Mouse (Mus musculus) gastrocnemius, postnatal 4 days (tissue): Measurements from ENCODE around the gene Gpr1. TPM values are rescaled to one million over a fixed set of nuclear protein-coding genes. Genes with fewer than 3 reads are reported as not detected.

Experiments used
- DNase-seq, 2 experiments: peaks; one replicate each; pipeline ENCODE4 v3.0.0; 2021 to 2022; ENCODE audit warnings: low spot score in 2 of 2, mixed read lengths in 2 of 2
- long read RNA-seq, 2 experiments: library from polyadenylated mRNA; stranded (forward); transcript quantifications; one replicate each; pipeline ENCODE4 v2.0.0; 2021
- total RNA-seq, 2 experiments: library from RNA; stranded (reverse); gene quantifications; 2 replicates each; pipeline ENCODE4 v1.2.3; 2021

Gpr1 gene
- under 1 TPM; 0.57 to 0.59 TPM for total RNA-seq
- long read RNA-seq, experiment 1, partial matches to known transcripts = 0 of 1 reads
- long read RNA-seq, experiment 1, other reads (novel, unspliced or antisense) = 1 of 1 reads
- long read RNA-seq, experiment 2 = 0 reads

DNA sequence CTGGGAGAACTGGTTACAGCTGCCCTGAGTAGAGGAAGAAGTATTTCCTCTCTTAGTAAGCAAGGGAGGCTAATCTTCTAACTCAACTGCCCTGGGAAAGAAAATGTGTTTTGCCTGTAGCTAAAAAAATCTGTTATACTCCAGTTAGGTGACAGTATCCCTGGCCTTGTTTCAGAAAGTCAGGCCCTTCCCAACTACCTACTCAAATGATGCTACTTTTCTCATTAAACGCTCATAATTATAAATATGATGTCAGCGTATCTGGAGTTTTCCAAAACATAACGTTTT is at the start of gene Gpr1:
Gene Gpr1 (minus strand): TSS at position 273 of the 288 bp plus-strand sequence.
- DNase-seq = no peak

DNA sequence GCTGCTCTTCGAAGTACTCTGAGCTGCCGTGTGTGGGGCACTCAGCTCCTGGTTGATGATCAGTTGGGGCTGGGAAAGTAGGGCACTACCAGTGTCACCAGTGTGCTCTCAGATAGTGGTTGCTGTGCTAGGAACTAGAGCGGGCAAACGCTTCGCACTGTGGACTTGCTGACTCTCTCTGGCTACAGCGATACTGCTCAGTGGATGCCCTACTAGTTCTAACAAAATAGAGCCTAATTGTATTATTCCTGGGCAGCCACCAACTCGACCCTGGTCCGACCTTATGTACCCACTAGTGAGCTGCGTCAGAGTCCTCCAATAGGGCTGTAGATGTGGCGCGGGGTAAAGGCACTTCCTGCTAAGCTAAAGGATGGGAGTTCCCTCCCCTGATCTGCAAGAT is 49.3 kb upstream of the Gpr1 start:
- DNase-seq = no peak

DNA sequence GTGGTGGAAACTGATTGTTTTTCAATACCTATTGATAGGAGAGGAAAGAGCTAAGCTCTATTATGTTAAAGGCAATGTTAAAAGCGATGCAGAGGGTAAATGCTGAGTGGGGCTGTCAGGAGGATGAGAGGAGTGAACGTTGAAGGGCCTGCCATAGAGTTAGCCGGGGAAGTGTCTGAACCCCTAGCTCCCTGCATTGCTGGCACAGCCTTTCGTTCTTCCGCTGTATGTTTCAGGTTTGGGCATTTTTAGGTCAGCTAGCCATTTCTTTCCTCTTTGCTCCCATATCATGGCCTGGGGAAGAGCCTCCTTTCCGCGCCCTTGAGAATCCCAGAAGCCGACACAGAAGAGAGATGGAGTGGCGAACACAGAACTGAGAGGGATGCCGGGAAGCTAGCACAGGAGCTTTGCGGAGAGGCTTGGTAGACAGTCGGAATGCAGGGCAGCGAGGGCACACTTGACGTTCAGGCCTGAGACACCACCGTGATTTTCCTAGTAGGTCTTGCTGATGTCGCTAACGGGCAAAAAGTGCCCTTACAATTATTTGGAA is 46.8 kb upstream of the Gpr1 start:
- peak in 1 of 2 experiments; percentile 7 for DNase-seq

DNA sequence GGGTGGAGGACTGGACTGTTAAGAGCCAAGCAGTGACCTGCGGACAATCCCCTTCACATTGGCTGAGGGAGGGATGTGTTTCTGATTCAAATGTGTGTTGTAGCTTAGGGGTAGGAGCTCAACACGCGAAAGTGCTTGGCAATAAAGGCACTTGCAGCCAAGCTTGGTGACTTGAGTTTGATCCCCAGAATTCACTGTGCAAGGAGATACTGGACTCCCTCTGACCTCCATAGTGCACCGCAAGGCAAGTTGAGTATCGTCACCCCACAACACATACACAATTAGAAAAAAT is 46.3 kb upstream of the Gpr1 start:
- peak in 1 of 2 experiments; percentile 4 for DNase-seq

DNA sequence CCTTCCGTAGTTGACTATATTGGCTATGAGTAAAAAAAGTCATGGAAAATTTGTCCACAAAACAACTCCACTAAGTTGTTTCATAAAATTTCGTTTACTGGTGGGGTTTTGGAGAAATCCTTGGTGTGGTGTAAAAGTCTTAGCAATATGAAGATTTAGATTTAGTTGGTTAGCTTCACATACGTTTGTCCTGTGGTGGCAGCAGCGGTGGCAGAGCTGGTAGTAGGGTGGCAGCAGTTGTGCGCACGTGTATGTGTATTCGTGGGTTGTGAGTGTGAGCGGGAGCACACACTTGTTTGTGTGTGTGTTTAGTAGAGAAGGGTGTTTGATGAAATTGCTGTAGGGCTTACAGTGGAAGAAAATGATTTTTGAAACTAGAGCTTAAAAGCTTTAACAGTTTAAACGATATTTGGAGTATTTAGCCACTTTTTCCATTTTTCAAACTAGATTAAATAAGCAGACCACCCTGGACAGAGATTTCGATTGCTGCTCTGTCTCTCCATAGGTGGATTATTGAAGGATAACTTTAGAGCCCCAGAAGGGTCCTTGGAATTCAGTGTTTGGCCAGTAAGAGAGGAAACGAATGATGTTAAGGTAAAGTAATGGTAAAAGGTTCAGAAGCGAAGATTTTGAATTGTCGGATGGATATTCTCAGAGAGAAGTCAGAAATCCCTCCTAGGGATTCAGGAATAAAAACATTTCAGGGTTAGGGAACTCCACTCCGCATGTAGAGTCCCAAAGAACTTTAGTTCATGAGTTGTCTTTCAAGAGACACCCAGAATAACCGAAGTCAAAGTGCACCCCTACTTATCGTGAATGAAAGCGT is 45.8 kb upstream of the Gpr1 start:
- DNase-seq = peak in 1 of 2 experiments; percentile 1

DNA sequence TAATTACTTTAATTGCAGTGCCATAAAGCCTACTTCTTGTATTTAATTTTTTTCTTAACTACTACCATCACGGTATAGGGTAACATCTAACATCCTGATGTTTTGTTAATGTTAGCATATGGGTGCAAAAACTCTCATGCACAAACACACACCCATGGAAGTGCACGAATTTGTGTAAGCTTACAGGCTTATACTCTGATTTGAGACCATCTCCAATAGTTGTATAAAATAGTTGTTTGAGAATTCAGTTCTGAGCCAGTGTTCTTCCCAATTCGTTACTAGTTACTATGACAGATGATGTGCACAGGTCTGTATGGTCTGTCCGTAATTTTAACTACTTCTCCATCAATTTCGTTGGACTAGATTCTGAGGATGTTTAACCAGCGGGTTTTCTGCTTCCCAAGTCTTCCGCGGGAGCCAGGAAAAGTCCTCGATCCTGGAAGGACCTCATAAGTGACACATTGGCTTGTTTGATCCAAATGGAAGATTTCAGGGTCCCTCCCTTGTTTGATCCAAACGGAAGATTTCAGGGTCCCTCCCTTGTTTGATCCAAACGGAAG is 45.0 kb upstream of the Gpr1 start:
- DNase-seq = peak in 1 of 2 experiments; percentile 5

DNA sequence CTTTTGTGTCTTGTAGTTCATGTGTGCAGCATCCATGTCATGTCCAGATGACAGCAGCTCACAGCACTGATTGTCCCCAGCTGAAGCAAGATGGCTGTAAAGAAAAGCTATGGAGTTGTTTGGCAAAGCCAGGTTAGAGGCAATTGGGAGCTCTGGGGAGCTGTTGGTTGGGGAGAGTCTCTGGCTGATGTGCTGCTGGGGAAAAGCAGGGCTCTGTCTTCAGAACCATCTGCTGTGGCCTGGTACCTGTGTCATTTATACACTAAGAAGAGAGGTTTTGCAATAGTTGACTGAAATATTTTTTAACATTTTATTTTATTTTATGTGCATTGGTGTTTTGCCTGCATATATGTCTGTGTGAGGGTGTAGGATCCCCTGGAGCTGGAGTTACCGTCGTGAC is 44.2 kb upstream of the Gpr1 start:
- no peak for DNase-seq

DNA sequence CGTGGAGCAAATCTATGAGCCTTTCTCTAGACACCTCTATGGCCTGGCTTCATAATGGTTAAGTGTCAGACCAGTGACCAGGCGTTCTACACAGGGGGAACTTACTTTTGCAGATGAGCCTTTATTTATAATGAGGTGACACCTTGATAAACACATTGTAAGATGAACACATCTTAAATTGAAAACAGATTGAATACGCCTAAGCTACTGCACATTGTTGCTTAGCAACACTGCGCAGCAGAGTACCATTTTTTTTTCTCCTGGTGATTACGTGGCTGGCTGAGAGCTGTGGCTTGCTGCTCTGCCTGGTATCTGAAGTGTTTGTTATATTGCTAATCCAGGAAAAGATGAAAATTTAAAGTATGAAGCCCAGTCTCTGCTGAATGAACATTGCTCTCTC is 41.7 kb upstream of the Gpr1 start:
- DNase-seq = no peak

DNA sequence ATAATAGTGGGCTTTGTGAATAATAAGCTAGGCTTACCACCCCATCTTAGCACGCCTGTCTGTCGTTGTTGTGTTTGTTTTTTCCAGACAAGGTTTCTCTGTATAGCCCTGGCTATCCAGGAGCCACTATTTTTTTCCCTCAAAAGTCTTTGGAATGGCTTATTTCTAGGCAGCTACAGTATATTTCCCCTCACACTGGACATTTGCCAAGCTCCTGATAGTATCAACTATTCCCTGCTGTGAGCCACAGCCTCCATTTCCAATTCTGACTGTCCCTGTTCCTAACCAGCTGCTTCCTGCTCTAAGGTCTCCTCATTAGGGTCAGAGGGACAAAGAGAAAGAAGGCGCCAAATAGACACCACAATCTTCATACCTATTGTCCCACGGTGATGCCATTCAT is 40.8 kb upstream of the Gpr1 start:
- DNase-seq = no peak

DNA sequence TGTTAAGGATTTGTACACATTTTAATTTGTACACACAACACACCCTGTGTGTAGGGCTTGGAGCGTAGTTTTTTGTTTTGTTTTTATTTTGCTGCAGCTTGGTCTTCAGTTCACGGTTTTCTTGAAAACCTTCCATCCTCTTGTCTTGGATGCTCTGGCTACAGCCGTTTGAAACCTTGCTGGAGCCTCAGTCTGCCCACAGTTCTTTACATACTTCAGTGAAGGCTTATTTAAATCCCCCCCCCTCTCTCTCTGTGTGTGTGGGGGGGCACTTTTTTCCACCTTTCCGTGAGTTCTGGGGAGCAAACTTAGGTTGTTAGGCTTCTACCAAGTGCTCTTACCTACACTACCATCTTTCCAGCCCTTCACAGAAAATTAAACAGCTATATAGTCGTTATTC is 38.9 kb upstream of the Gpr1 start:
- DNase-seq = no peak

DNA sequence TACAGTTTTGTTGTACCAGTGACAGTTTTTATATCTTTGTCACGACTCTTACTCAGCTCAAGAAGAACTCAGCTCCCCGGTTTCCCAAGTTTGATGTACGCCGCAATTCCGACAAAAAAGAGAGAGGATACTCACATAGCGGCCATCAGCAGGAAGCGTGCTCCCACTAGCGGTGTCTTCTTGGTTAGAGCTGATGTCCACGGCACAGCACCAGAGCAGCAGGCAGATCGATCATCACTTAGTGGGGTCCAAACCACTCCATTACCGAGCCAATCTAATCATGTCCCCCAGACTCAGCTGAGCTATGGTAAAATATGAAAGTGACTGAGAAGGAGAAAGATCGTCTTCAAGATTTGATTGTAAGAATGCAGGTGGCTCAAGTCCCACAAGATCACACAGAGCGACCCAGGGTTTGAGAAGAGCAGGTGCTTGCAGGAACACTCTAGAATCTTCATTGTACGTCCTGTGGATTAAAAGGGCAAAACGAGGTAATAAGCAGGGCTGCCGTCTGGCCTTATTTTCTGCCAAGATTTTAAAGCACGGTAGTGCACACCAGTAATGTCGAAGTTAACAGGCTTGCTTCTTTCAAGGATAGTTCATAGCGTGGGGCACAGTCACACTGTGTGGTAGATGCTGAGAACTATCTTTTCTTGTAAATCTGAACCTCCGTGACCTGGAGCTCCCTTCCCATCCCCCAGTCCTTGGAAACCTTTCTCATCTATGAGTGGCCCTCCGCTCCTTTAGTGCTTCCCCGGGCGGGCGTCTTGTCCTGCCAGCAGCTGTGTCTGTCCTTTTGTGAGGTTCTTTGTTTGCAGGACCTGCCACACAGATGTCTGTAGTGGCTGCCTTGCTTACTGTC is 38.2 kb upstream of the Gpr1 start:
- DNase-seq = no peak

DNA sequence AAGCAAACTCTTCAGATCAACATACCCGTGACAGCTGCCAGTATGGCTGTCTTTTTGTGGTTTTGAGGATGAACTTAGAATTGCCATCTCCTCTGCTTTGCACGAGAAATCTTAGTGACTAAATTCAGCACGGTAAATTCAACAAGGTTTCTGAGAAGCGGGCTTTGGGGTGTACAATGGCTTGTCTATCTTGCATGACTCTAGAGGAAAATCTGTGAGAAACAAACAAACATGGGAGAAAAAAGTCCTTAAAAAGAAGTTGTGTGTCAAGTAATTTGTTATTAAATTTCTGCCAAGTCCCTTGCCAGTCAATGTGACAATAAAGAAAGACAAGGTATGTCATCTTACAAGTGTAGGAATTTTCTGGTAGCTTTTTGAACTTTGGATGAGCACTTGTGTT is 34.9 kb upstream of the Gpr1 start:
- no peak for DNase-seq

DNA sequence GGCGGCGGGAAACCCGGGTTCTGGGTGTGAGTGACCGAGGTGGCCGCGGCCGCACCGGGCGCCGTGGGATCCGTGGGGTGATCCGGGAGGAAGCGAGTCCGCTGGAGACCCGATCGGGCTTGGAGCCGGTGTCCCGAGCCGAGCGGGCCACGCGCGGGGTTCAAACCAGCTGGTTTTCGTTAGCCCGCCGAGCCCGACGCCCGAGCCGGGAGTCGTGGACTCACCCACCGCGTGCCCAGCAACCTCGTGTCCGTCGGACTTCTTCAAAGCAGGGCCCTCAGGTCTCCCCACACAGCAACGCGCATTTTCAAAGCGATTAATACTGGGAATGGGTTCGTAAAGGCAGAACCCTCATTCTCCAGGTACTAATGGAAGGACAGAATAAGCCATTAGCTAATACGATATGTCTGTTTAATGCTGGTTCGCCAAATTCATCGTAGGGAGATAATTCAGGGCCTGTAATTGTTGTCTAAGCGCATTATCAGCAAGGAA is 34.1 kb upstream of the Gpr1 start:
- peak in 1 of 2 experiments; percentile 30 for DNase-seq

DNA sequence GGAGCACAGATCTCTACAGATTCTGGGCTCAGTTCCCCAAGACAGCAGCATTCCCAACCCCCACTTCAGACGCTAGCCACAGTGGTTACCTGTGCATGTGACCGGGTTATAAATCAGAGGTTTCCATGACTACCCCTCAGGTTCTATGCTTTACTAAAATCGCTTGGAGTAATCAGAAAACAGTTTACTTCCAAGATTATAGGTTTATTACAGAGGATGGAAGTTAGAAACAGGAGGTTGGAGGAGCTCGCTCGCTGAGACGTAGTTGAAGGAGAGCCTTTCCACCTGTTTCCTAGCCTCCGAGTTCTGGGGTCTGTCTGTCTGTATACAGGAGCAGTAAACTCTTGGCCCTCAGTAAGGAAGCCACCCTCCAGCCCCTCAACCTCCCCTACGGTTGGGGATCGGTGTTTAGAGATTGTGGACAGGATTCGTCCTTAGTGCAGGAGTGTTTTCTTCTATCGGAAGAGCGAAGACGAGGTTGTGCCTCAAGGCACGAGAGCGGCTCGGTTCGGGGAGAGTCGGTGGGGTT is 33.6 kb upstream of the Gpr1 start:
- no peak for DNase-seq

DNA sequence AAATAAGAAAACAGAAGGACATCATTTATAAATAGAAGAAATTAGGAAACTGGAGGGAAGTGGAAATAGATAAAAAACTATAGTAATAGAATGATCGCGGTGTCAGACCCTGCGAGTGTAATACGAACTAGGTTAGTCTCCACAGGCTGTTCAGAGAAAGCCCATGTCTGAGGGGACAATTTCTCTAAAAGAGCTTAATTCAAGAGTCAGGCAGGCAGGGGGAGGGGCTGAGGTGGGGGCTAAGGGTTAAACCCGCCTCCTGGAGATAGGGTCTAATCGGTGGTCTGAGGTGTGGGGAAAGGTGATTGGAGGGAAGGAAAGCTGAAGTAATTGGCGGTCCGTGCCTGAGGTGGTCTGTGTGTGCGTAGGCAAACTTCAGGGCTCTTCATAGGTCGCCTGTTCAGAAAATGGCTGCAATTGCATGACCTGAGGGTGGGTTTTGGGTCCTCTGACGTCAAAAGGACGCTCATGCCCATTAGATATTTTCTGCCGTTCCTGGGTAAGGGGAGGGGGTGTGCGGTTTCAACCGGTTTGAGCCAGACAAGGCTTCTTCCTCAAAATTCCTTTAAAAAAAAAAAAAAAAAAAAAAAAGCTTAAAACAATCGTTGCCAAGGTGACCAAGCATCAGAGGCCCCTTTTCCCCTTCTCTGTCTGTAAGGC is 32.6 kb upstream of the Gpr1 start:
- no peak for DNase-seq

DNA sequence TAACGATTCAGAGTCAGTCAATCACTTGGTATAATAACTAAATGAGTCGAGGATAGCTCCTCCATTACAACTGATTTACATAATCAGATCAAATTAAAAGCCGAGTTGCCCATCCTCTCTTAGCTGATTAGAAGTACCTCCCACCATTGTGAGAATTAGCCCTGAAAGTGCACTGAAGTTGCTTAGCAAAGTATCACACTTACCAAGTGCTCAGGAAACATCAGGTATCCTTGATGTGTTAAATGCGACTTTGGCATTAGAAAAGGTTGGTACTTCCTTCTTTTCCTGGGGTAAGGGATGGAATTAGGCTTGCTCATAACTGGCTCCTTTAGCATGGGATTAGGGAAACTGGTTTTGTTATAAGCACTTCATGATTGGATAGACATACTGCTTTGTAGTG is 29.5 kb upstream of the Gpr1 start:
- DNase-seq = no peak

DNA sequence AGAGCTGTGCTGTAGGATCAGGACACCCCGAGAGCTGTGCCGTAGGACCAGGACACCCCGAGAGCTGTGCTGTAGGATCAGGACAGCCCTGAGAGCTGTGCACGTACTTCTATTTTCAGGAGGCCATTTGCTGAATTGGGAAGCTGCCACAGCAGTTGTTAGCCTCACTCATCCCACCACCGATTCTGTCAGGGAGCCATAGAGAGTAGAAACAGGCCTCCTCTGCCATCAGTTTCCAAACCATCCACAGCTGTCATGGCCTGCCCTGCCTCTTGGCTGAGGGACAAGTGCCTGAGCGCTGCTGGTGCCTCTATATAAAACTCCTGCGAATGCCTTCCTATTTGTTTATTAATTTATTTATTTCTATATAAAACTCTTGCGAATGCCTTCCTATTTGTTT is 25.4 kb upstream of the Gpr1 start:
- DNase-seq = peak in 1 of 2 experiments; percentile 63

DNA sequence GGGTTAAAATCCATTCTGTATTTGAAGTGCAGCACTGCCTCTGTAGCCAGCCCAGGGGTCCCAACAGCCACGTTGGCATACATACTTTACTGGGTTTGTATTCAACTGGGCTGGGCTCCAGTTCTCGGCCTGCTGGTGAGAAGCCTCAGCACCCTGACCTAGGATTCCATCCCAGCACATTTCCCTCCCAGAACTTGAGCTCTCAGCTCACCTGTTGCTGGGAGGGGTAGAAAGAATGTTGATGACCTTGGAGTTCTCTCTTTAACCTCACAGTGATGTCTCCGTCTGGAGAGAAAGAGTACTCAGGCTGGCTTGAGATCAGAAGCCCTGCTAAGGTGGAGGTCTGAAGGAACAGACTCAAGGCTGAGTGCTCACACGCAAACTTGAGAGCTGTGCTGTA is 25.0 kb upstream of the Gpr1 start:
- DNase-seq = no peak

DNA sequence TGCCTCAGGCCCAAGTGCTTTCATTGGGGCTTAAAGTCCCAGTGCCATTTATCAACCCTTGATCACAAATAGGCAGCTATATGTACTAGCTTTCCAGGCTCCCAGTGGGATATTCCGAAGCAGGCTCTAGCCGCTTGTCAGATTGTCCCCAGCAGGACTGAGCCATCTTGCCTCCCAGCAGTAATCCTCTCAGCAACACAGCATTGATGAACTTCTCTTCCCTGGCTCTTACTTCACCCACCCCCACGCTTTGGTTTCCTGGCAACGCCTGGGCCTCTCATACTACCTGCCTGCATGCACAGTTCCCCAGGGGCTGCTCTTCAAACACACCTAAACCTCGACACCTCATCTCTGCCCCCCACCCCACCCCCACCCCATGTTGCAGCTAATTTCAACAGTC is 23.0 kb upstream of the Gpr1 start:
- no peak for DNase-seq

DNA sequence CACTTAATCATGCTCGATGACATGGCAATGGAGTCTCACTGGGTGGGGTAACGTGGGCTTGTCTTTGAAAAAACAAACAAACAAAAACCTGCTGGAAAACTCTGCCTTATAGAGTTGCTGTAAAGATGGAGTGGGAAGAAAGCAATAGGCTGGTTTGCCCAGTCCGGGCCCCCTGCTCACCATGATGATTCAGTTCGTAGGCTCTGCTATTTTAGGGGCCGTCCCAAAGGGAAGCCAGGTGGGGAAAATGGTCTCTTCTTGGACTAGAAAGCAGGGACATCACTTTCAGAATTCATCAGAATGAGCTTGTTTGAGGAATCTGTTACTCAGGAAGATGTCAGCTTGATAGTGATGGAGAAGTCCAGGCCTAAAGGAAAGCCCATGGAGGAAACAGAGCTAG is 12.9 kb upstream of the Gpr1 start:
- no peak for DNase-seq

DNA sequence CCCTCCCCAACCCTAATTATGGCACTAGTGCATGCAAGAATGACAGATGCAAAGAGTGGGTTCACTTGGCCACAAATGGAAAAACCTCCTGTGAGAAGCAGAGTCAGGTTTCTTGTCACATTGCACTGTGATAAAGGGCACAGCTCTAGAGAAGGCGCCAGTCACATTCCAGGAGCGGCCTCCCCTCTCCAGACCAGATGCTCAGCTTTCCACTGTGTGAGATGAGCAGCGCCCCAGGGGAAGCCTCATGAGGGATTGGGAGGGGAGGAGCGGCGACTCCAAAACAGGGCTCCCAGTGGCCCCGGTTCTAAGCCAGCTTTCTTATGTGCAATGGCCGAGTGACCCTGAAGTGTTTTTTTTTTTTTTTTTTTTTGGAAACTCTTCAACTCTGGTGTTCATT is 11.5 kb upstream of the Gpr1 start:
- DNase-seq = peak in 1 of 2 experiments; percentile 27
